Comparison of ENCODE assay signal across 27 mouse cellular contexts in genomic region chr14:53993427-53993826, GRCm38 (mm10).
A peak's percentile ranks its signal among the peaks of the same experiment; 100 is the strongest.
DNase-seq lines count a peak whose midpoint lies in the region; ATAC-seq lines count a peak whose summit lies in the region.
"Had no signal": no experiment of that assay in that cellular context is flagged by ENCODE, and none has a peak within 500 bp of the region (broad histone marks: within the 10 kb centered on the region; RNA-seq: fewer than 3 reads in every experiment).

No protein-coding gene starts in this region.

- H3K4me2 ChIP-seq in forebrain, embryonic 13.5 days, result peak overlapping the region; percentile 36
- H3K4me2 ChIP-seq in neural tube, embryonic 13.5 days, result no peak overlapping the region
- H3K4me2 ChIP-seq in neural tube, embryonic 15.5 days, result no peak overlapping the region
- no peak overlapping the region for H3K4me2 ChIP-seq in intestine, embryonic 15.5 days (replicated peaks)
- H3K4me2 ChIP-seq: limb, embryonic 15.5 days; liver, embryonic 13.5 days; neural tube, embryonic 12.5 days had no signal

- no peak overlapping the region for H3K4me3 ChIP-seq in forebrain, embryonic 13.5 days
- no peak overlapping the region for H3K4me3 ChIP-seq in forebrain, embryonic 10.5 days
- no peak overlapping the region for H3K4me3 ChIP-seq in neural tube, embryonic 13.5 days
- H3K4me3 ChIP-seq in neural tube, embryonic 15.5 days (replicated peaks), result no peak overlapping the region
- H3K4me3 ChIP-seq in intestine, embryonic 15.5 days (replicated peaks), result no peak overlapping the region
- H3K4me3 ChIP-seq: hindbrain, embryonic 10.5 days; limb, embryonic 10.5 days; limb, embryonic 15.5 days; liver, embryonic 13.5 days; midbrain, embryonic 10.5 days; myocyte; neural tube, embryonic 12.5 days had no signal

- H3K4me1 ChIP-seq in forebrain, embryonic 13.5 days, result peaks cover 25% of the 10 kb centered on the region
- peaks cover 25% of the 10 kb centered on the region for H3K4me1 ChIP-seq in forebrain, embryonic 10.5 days
- peaks cover 10% of the 10 kb centered on the region for H3K4me1 ChIP-seq in neural tube, embryonic 13.5 days (replicated peaks)
- peaks cover 3% of the 10 kb centered on the region; the same call in 1 of the 2 replicates for H3K4me1 ChIP-seq in neural tube, embryonic 15.5 days
- H3K4me1 ChIP-seq in intestine, embryonic 15.5 days (replicated peaks), result 0 out of 2 replicates have a peak, but pooled peaks cover 3% of the 10 kb centered on the region
- H3K4me1 ChIP-seq: limb, embryonic 15.5 days; liver, embryonic 13.5 days had no signal

- H3K9ac ChIP-seq in forebrain, embryonic 13.5 days, result no peak overlapping the region
- H3K9ac ChIP-seq in neural tube, embryonic 13.5 days, result 0 out of 2 replicates have a peak overlapping the region, but pooled peaks have one; percentile 8
- no peak overlapping the region for H3K9ac ChIP-seq in neural tube, embryonic 15.5 days (replicated peaks)
- no peak overlapping the region for H3K9ac ChIP-seq in intestine, embryonic 15.5 days
- H3K9ac ChIP-seq: limb, embryonic 15.5 days; liver, embryonic 13.5 days; neural tube, embryonic 12.5 days had no signal

- H3K36me3 ChIP-seq in forebrain, embryonic 13.5 days (ENCODE audit: poor library complexity, severe bottlenecking), result no peaks in the 10 kb centered on the region
- no peaks in the 10 kb centered on the region for H3K36me3 ChIP-seq in forebrain, embryonic 10.5 days (replicated peaks)
- H3K36me3 ChIP-seq in neural tube, embryonic 13.5 days, result no peaks in the 10 kb centered on the region
- no peaks in the 10 kb centered on the region for H3K36me3 ChIP-seq in neural tube, embryonic 15.5 days
- H3K36me3 ChIP-seq in intestine, embryonic 15.5 days, result no peaks in the 10 kb centered on the region
- H3K36me3 ChIP-seq: hindbrain, embryonic 10.5 days; limb, embryonic 10.5 days; limb, embryonic 15.5 days; liver, embryonic 13.5 days; midbrain, embryonic 10.5 days; neural tube, embryonic 12.5 days had no signal

- no peaks in the 10 kb centered on the region for H3K27me3 ChIP-seq in forebrain, embryonic 13.5 days
- 0 out of 2 replicates have a peak, but pooled peaks cover 5% of the 10 kb centered on the region for H3K27me3 ChIP-seq in forebrain, embryonic 10.5 days (ENCODE audit: poor library complexity, severe bottlenecking)
- no peaks in the 10 kb centered on the region for H3K27me3 ChIP-seq in neural tube, embryonic 13.5 days
- no peaks in the 10 kb centered on the region for H3K27me3 ChIP-seq in neural tube, embryonic 15.5 days (replicated peaks)
- H3K27me3 ChIP-seq in intestine, embryonic 15.5 days (replicated peaks), result no peaks in the 10 kb centered on the region
- H3K27me3 ChIP-seq: limb, embryonic 15.5 days; liver, embryonic 13.5 days; neural tube, embryonic 12.5 days had no signal

- ATAC-seq in forebrain, embryonic 13.5 days, result no peak
- no peak for ATAC-seq in neural tube, embryonic 13.5 days (ENCODE audit: low read depth)
- no peak for ATAC-seq in neural tube, embryonic 15.5 days (ENCODE audit: low FRiP score)
- peak; percentile 81 for ATAC-seq in intestine, embryonic 15.5 days

- H3K9me3 ChIP-seq in forebrain, embryonic 13.5 days (replicated peaks), result no peaks in the 10 kb centered on the region
- H3K9me3 ChIP-seq in forebrain, embryonic 10.5 days, result no peaks in the 10 kb centered on the region
- H3K9me3 ChIP-seq in neural tube, embryonic 13.5 days, result no peaks in the 10 kb centered on the region
- H3K9me3 ChIP-seq in neural tube, embryonic 15.5 days (replicated peaks), result no peaks in the 10 kb centered on the region
- no peaks in the 10 kb centered on the region for H3K9me3 ChIP-seq in intestine, embryonic 15.5 days
- H3K9me3 ChIP-seq: hindbrain, embryonic 10.5 days; limb, embryonic 10.5 days; limb, embryonic 15.5 days; liver, embryonic 13.5 days; midbrain, embryonic 10.5 days; neural tube, embryonic 12.5 days had no signal

- 65% methylated on average over 2 of the region's 2 CpGs for WGBS in forebrain, embryonic 13.5 days
- WGBS in forebrain, embryonic 10.5 days, result 74% methylated on average over 2 of the region's 2 CpGs
- WGBS in neural tube, embryonic 13.5 days, result 76% methylated on average over 2 of the region's 2 CpGs
- 72% methylated on average over 2 of the region's 2 CpGs for WGBS in neural tube, embryonic 15.5 days
- 46% methylated on average over 2 of the region's 2 CpGs for WGBS in intestine, embryonic 15.5 days

- H3K27ac ChIP-seq in forebrain, embryonic 13.5 days, result peak overlapping the region; percentile 51
- H3K27ac ChIP-seq in forebrain, embryonic 10.5 days, result no peak overlapping the region; the same call in 1 of the 2 replicates
- H3K27ac ChIP-seq in neural tube, embryonic 13.5 days (replicated peaks), result no peak overlapping the region
- H3K27ac ChIP-seq in neural tube, embryonic 15.5 days (replicated peaks), result no peak overlapping the region; the same call in 1 of the 2 replicates
- no peak overlapping the region for H3K27ac ChIP-seq in intestine, embryonic 15.5 days
- H3K27ac ChIP-seq: hindbrain, embryonic 10.5 days; hindbrain, postnatal 0 days; limb, embryonic 10.5 days; limb, embryonic 15.5 days; liver, embryonic 13.5 days; midbrain, embryonic 10.5 days; neural tube, embryonic 12.5 days had no signal

- no peak for DNase-seq in forebrain, embryonic 10.5 days (ENCODE audit: extremely low spot score, low spot score)
- no peak for DNase-seq in thymus, postnatal 36 days
- DNase-seq in ovary, postnatal 10 days (ENCODE audit: low spot score), result no peak
- DNase-seq: adrenal gland, postnatal 14 days; cerebellum, adult 11-12 months; cerebellum, adult 9-11 months; gastrocnemius, postnatal 14 days; heart, postnatal 14 days; kidney, adult 11 months; kidney, postnatal 14 days; layer of hippocampus, adult 9-11 months; liver, embryonic 13.5 days; lung, adult 18-20 months; lung, postnatal 14 days; right cerebral cortex, postnatal 25 days; thymus, postnatal 14 days had no signal
